Mouse (Mus musculus): ENCODE results near the gene Hsd17b2. TPM values are rescaled to one million over a fixed set of nuclear protein-coding genes. Genes with fewer than 3 reads are reported as not detected.
A peak's percentile ranks its signal among the peaks of the same experiment; 100 is the strongest.

Hsd17b2 gene
- polyA plus RNA-seq, 1 experiment from 2014 or later = 0.32 TPM

GRCm38 (mm10) chr8:117798066-117798465, 96.4 kb downstream of the Hsd17b2 start:
- Histone ChIP-seq H3K9me3 (replicated peaks; ENCODE audit: control insufficient read depth, low read length) (no peaks in the 10 kb centered on the region), H3K27ac (replicated peaks; ENCODE audit: low read depth, low read length) (no peak overlapping the region), H3K4me1 (ENCODE audit: control insufficient read depth, insufficient read depth, low read length) (0 out of 2 replicates have a peak, but pooled peaks cover 3% of the 10 kb centered on the region), H3K4me2 (ENCODE audit: low read depth, low read length) (no peak overlapping the region), H3K27me3 (ENCODE audit: control insufficient read depth, insufficient read depth, low read length) (no peaks in the 10 kb centered on the region), H3K4me3 (ENCODE audit: low read depth, low read length) (no peak overlapping the region), H3K36me3 (replicated peaks; ENCODE audit: control insufficient read depth, insufficient read depth, low read depth, low read length) (peaks cover under 1% of the 10 kb centered on the region; the same call in 1 of the 2 replicates), H3K9ac (replicated peaks; ENCODE audit: low read length) (no peak overlapping the region)
- WGBS = 94% methylated on average over 2 of the region's 2 CpGs
- no peak for ATAC-seq (replicated peaks; ENCODE audit: insufficient number of reproducible peaks, low FRiP score, low TSS enrichment, low read depth)
- no peak for DNase-seq (ENCODE audit: low spot score)

GRCm38 (mm10) chr8:117801443-117802298, 100.0 kb downstream of the Hsd17b2 start, which contains the start of gene Mphosph6:
TSS of gene Mphosph6 (minus strand) at chr8:117801943.
- ATAC-seq (replicated peaks; ENCODE audit: insufficient number of reproducible peaks, low FRiP score, low TSS enrichment, low read depth) = peak; percentile 99
- H3K36me3 ChIP-seq (replicated peaks; ENCODE audit: control insufficient read depth, insufficient read depth, low read depth, low read length) = no peaks in the 10 kb centered on the region
- DNase-seq (ENCODE audit: low spot score) = peak; percentile 99
- peak within 1 kb of the TSS; percentile 65 for H3K4me3 ChIP-seq (ENCODE audit: low read depth, low read length)
- under 1% methylated on average over 65 of the region's 65 CpGs for WGBS
- H3K4me1 ChIP-seq (ENCODE audit: control insufficient read depth, insufficient read depth, low read length) = 0 out of 2 replicates have a peak, but pooled peaks cover 3% of the 10 kb centered on the region
- H3K27me3 ChIP-seq (ENCODE audit: control insufficient read depth, insufficient read depth, low read length) = no peaks in the 10 kb centered on the region
- H3K4me2 ChIP-seq (ENCODE audit: low read depth, low read length) = peak within 1 kb of the TSS; percentile 70
- peak within 1 kb of the TSS; percentile 81 for H3K9ac ChIP-seq (replicated peaks; ENCODE audit: low read length)
- H3K9me3 ChIP-seq (replicated peaks; ENCODE audit: control insufficient read depth, low read length) = no peaks in the 10 kb centered on the region
- H3K27ac ChIP-seq (replicated peaks; ENCODE audit: low read depth, low read length) = peak within 1 kb of the TSS; percentile 74

DNA sequence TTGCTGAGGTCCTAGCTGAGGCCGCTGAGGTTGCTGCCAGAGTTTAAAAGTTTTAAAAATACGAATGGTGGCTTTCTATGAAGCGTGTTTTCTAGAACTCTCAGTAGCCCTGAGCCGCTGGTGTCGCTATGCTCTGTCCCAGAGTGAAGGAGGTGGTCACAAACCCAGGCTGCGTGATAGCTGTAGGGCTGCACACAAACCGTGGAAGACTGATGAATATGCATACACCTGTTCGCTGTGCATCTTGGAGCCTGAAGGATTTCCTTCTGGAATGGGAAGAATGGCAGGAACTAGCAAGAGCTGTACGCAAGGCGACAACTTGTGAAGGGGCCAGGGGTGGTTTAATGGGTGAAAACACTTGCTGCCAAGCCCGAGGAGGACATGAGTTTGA, 100.6 kb downstream of the Hsd17b2 start:
- ATAC-seq (replicated peaks; ENCODE audit: insufficient number of reproducible peaks, low FRiP score, low TSS enrichment, low read depth) = peak; percentile 66
- WGBS = 2% methylated on average over 11 of the region's 11 CpGs
- H3K27ac ChIP-seq (replicated peaks; ENCODE audit: low read depth, low read length) = no peak overlapping the region

DNA sequence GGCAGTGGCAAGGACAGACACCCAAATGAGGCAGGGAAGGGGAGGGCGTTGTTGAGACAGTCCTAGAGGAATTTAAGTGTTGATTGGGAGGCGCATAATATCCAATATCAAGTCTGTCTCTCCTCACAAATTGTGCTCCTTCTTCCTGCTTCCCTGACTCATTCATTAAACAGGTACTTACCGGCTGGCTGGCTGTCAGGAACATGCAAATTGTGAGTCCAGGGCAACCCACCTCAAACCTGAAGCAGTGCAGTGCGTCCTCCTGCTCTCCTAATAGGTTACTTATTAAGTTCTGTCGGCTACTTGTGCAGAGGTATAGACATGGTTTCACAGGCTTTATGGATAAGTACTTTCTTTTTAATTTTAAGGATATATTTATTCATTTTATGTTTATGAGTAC, 103.7 kb downstream of the Hsd17b2 start:
- H3K4me3 ChIP-seq (ENCODE audit: low read depth, low read length) = no peak overlapping the region
- no peak overlapping the region for H3K27ac ChIP-seq (replicated peaks; ENCODE audit: low read depth, low read length)
- no peak overlapping the region for H3K9ac ChIP-seq (replicated peaks; ENCODE audit: low read length)
- 78% methylated on average over 5 of the region's 5 CpGs for WGBS
- DNase-seq (ENCODE audit: low spot score) (no peak), ATAC-seq (replicated peaks; ENCODE audit: insufficient number of reproducible peaks, low FRiP score, low TSS enrichment, low read depth) (no peak)
- H3K27me3 ChIP-seq (ENCODE audit: control insufficient read depth, insufficient read depth, low read length) = no peaks in the 10 kb centered on the region
- H3K4me1 ChIP-seq (ENCODE audit: control insufficient read depth, insufficient read depth, low read length) = 0 out of 2 replicates have a peak, but pooled peaks cover 3% of the 10 kb centered on the region
- H3K36me3 ChIP-seq (replicated peaks; ENCODE audit: control insufficient read depth, insufficient read depth, low read depth, low read length) = no peaks in the 10 kb centered on the region
- H3K4me2 ChIP-seq (ENCODE audit: low read depth, low read length) = no peak overlapping the region
- no peaks in the 10 kb centered on the region for H3K9me3 ChIP-seq (replicated peaks; ENCODE audit: control insufficient read depth, low read length)

More for the DNA sequence above, 100.6 kb downstream of the Hsd17b2 start:
- Histone ChIP-seq H3K4me3 (ENCODE audit: low read depth, low read length) (peak overlapping the region; percentile 65), H3K4me1 (ENCODE audit: control insufficient read depth, insufficient read depth, low read length) (0 out of 2 replicates have a peak, but pooled peaks cover 3% of the 10 kb centered on the region), H3K9ac (replicated peaks; ENCODE audit: low read length) (peak overlapping the region; percentile 81), H3K9me3 (replicated peaks; ENCODE audit: control insufficient read depth, low read length) (no peaks in the 10 kb centered on the region), H3K36me3 (replicated peaks; ENCODE audit: control insufficient read depth, insufficient read depth, low read depth, low read length) (no peaks in the 10 kb centered on the region), H3K27me3 (ENCODE audit: control insufficient read depth, insufficient read depth, low read length) (no peaks in the 10 kb centered on the region), H3K4me2 (ENCODE audit: low read depth, low read length) (peak overlapping the region; percentile 70)
- no peak for DNase-seq (ENCODE audit: low spot score)

Other genes starting within 250 kb of the Hsd17b2 start
- gene Plcg2, start 203.6 kb upstream of the Hsd17b2 start, polyA plus RNA-seq (2014; fragmentation: Nextera tagmentation; extraction: Ambion mirVana) = 1.8 and 2.4 TPM in 2 replicates
- 0.79 and 1.6 TPM in 2 replicates for gene Sdr42e1, start 28.2 kb upstream of the Hsd17b2 start, polyA plus RNA-seq (2014; fragmentation: Nextera tagmentation; extraction: Ambion mirVana)
- gene Mphosph6, start 100.0 kb downstream of the Hsd17b2 start, polyA plus RNA-seq (2014; fragmentation: Nextera tagmentation; extraction: Ambion mirVana) = 61.5 and 69.1 TPM in 2 replicates